Mouse (Mus musculus): ENCODE data around the gene Igfbp5.

DNA sequence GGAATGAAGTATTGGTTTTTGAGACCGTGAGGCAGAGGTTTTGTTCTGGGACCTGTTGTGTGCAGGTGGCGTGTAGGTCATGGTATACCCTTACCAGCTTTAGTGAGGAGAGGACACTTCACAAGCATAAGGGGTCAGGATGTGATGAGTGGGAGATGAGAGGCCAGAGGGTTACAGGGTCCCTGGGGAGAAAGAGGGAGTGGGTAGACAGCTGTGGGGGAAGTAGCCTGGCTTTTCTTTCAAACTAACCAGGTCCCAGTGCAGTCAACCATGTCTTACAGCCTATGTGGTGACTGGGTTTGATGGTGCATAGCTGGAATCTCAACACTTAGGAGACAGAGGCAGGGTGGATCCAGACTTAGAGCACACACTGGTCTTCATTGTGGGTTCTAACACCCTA is 44.2 kb downstream of the Igfbp5 start:
- TF ChIP-seq CTCF (IDR thresholded peaks at IDR 0.05; ENCODE audit: borderline replicate concordance, extremely low read depth, insufficient read depth, insufficient read length) = no peak
- TF ChIP-seq POLR2A (IDR thresholded peaks at IDR 0.05; ENCODE audit: borderline replicate concordance, extremely low read depth, insufficient read depth, insufficient read length, poor library complexity, severe bottlenecking) = no peak

Data from brain, embryonic 14.5 days (tissue).